Mouse (Mus musculus) midbrain, postnatal 0 days (tissue): ENCODE data around the gene Poc5. TPM values are rescaled to one million over a fixed set of nuclear protein-coding genes. Genes with fewer than 3 reads are reported as not detected.

Source experiments
- ATAC-seq: fragments of 200-750 bp; cut with Nextera tagmentation; 2 replicates; pipeline ENCODE4 v1.8.0; 2017; ENCODE audit warnings: moderate number of reproducible peaks, mild to moderate bottlenecking, moderate TSS enrichment, moderate library complexity; ENCODE audit not compliant: low FRiP score
- DNase-seq: peaks from one replicate; pipeline ENCODE4 v3.0.0-alpha.2; 2015; ENCODE audit warnings: low spot score
- H3K27ac ChIP-seq: fragments of 300-500 bp; sonication (generic); 2 replicates; pipeline ENCODE4 v1.5.1; 2014; ENCODE audit warnings: low read depth, mild to moderate bottlenecking, low read length, mixed read lengths
- H3K27me3 ChIP-seq: fragments of 300-500 bp; sonication (generic); 2 replicates; pipeline ENCODE4 v1.6.1; 2014; ENCODE audit warnings: low read length, control low read depth, mixed read lengths; ENCODE audit not compliant: insufficient read depth
- H3K36me3 ChIP-seq: fragments of 300-500 bp; sonication (generic); 2 replicates; pipeline ENCODE4 v1.6.1; 2014; ENCODE audit warnings: low read length, control low read depth, mixed read lengths; ENCODE audit not compliant: insufficient read depth
- H3K4me1 ChIP-seq: fragments of 300-500 bp; sonication (generic); 2 replicates; pipeline ENCODE4 v1.6.1; 2014; ENCODE audit warnings: mild to moderate bottlenecking, control low read depth, antibody characterized with exemption, low read length, mixed read lengths; ENCODE audit not compliant: insufficient read depth
- H3K4me2 ChIP-seq: fragments of 300-500 bp; sonication (generic); 2 replicates; pipeline ENCODE4 v1.6.1; 2014; ENCODE audit warnings: low read depth, mild to moderate bottlenecking, low read length, mixed read lengths; ENCODE audit not compliant: poor library complexity, severe bottlenecking
- H3K4me3 ChIP-seq: fragments of 300-500 bp; sonication (generic); 2 replicates; pipeline ENCODE4 v1.5.1; 2014; ENCODE audit warnings: low read depth, mild to moderate bottlenecking, low read length, moderate library complexity
- H3K9ac ChIP-seq: fragments of 300-500 bp; sonication (generic); replicated peaks from 2 replicates; pipeline ENCODE4 v1.6.1; 2014; ENCODE audit warnings: mild to moderate bottlenecking, low read length, moderate library complexity, mixed read lengths; ENCODE audit not compliant: poor library complexity, severe bottlenecking
- H3K9me3 ChIP-seq: fragments of 300-500 bp; sonication (generic); 2 replicates; pipeline ENCODE4 v1.6.1; 2016; ENCODE audit warnings: low read length, control low read depth
- CTCF ChIP-seq: IDR thresholded peaks from 2 replicates; pipeline ENCODE4 v1.5.1; 2016; ENCODE audit warnings: antibody characterized with exemption, mild to moderate bottlenecking
- WGBS: fragments of 180-500 bp; shearing (Covaris S2); extraction: QIAGEN DNeasy Blood & Tissue Kit; methylation state at CpG from one replicate; pipeline ENCODE4 v1.1.7; 2014; 5-methylcytosine and 5-hydroxymethylcytosine counted together
- polyA plus RNA-seq: library from polyadenylated mRNA; unstranded; fragments of >200 nt; fragmentation: Nextera tagmentation; extraction: Ambion mirVana; gene quantifications from 2 replicates; pipeline ENCODE4 v1.2.1, GENCODE M21; 2015
- total RNA-seq: library from RNA; depleted of rRNA; stranded (reverse); fragments of >200 nt; gene quantifications from 2 replicates; pipeline ENCODE4 v1.2.3, GENCODE M21; 2014

Gene Poc5
- total and polyA plus RNA-seq, 2 experiments from 2014 or later, result 16.3 to 24.0 TPM

- no peaks in the 10 kb centered on the region for H3K9me3 ChIP-seq
- no peaks in the 10 kb centered on the region for H3K27me3 ChIP-seq
- H3K4me1 ChIP-seq, result no peaks in the 10 kb centered on the region
- H3K9ac ChIP-seq, result no peak overlapping the region
- no peak overlapping the region for H3K4me2 ChIP-seq
- DNase-seq (peak; percentile 54), ATAC-seq (no peak; the same call in 1 of the 2 replicates)
- no peak overlapping the region for H3K27ac ChIP-seq
- H3K36me3 ChIP-seq, result no peaks in the 10 kb centered on the region
- no peak overlapping the region for H3K4me3 ChIP-seq
- peak; percentile 76 for TF ChIP-seq CTCF
- WGBS, result 4% methylated on average over 2 of the region's 2 CpGs
Observed at GRCm38 (mm10) chr13:96375519-96375918, 12.6 kb upstream of the Poc5 start.

GRCm38 (mm10) chr13:96376871-96377270, 11.2 kb upstream of the Poc5 start:
- Histone ChIP-seq H3K4me1 (no peaks in the 10 kb centered on the region), H3K27ac (no peak overlapping the region), H3K4me3 (no peak overlapping the region), H3K9ac (no peak overlapping the region), H3K36me3 (no peaks in the 10 kb centered on the region), H3K4me2 (no peak overlapping the region), H3K27me3 (no peaks in the 10 kb centered on the region), H3K9me3 (no peaks in the 10 kb centered on the region)
- 92% methylated on average over 18 of the region's 18 CpGs for WGBS
- TF ChIP-seq CTCF, result no peak
- DNase-seq, result no peak
- no peak for ATAC-seq

GRCm38 (mm10) chr13:96377883-96378282, 10.2 kb upstream of the Poc5 start:
- 82% methylated on average over 4 of the region's 4 CpGs for WGBS
- H3K4me3 ChIP-seq, result no peak overlapping the region
- no peak overlapping the region for H3K4me2 ChIP-seq

GRCm38 (mm10) chr13:96389301-96389700, 1.2 kb downstream of the Poc5 start:
- no peak for DNase-seq
- no peaks in the 10 kb centered on the region for H3K9me3 ChIP-seq
- 14% methylated on average over 2 of the region's 2 CpGs for WGBS
- H3K27me3 ChIP-seq, result no peaks in the 10 kb centered on the region
- H3K36me3 ChIP-seq, result peaks cover 28% of the 10 kb centered on the region
- no peak for ATAC-seq
- no peak overlapping the region for H3K27ac ChIP-seq
- peak overlapping the region; percentile 77 for H3K4me3 ChIP-seq
- H3K4me2 ChIP-seq, result peak overlapping the region; percentile 77
- peak overlapping the region; percentile 64; the same call in 1 of the 2 replicates for H3K9ac ChIP-seq
- H3K4me1 ChIP-seq, result peaks cover 4% of the 10 kb centered on the region; the same call in 1 of the 2 replicates
- 0 out of 2 replicates have a peak, but pooled peaks have one; percentile 5 for TF ChIP-seq CTCF

More at GRCm38 (mm10) chr13:96377883-96378282, 10.2 kb upstream of the Poc5 start:
- DNase-seq, result no peak
- TF ChIP-seq CTCF, result no peak
- H3K36me3 ChIP-seq, result no peaks in the 10 kb centered on the region
- no peaks in the 10 kb centered on the region for H3K9me3 ChIP-seq
- no peak overlapping the region for H3K27ac ChIP-seq
- H3K27me3 ChIP-seq, result no peaks in the 10 kb centered on the region
- no peak overlapping the region for H3K9ac ChIP-seq
- ATAC-seq, result no peak
- H3K4me1 ChIP-seq, result no peaks in the 10 kb centered on the region

GRCm38 (mm10) chr13:96401251-96401650, 13.2 kb downstream of the Poc5 start:
- DNase-seq (no peak), ATAC-seq (no peak)
- H3K4me3 ChIP-seq, result no peak overlapping the region
- no peak overlapping the region for H3K9ac ChIP-seq
- H3K27ac ChIP-seq, result no peak overlapping the region
- H3K4me2 ChIP-seq, result no peak overlapping the region
- no peaks in the 10 kb centered on the region for H3K27me3 ChIP-seq
- no peak for TF ChIP-seq CTCF
- WGBS, result 96% methylated on average over 5 of the region's 5 CpGs
- no peaks in the 10 kb centered on the region for H3K9me3 ChIP-seq
- H3K4me1 ChIP-seq, result no peaks in the 10 kb centered on the region
- peaks cover 77% of the 10 kb centered on the region for H3K36me3 ChIP-seq

GRCm38 (mm10) chr13:96405518-96405917, 17.4 kb downstream of the Poc5 start:
- H3K36me3 ChIP-seq, result peaks cover 52% of the 10 kb centered on the region
- no peak overlapping the region for H3K4me2 ChIP-seq
- no peaks in the 10 kb centered on the region for H3K4me1 ChIP-seq
- DNase-seq, result no peak
- no peak overlapping the region for H3K4me3 ChIP-seq
- ATAC-seq, result no peak
- no peak overlapping the region for H3K27ac ChIP-seq
- 93% methylated on average over 2 of the region's 2 CpGs for WGBS
- no peaks in the 10 kb centered on the region for H3K27me3 ChIP-seq
- no peak overlapping the region for H3K9ac ChIP-seq
- TF ChIP-seq CTCF, result no peak
- H3K9me3 ChIP-seq, result no peaks in the 10 kb centered on the region
